Mouse (Mus musculus): Measurements from ENCODE around the gene Dusp27. TPM values are rescaled to one million over a fixed set of nuclear protein-coding genes. Genes with fewer than 3 reads are reported as not detected.
"Not testable (repeated sequence)": the region's sequence is repeated elsewhere in the genome, so short reads cannot be mapped to it uniquely, and the experiment has no call there.

Gene Dusp27
- total and polyA plus RNA-seq, 2 experiments from 2014 or later: 33.2 to 39.9 TPM

DNA sequence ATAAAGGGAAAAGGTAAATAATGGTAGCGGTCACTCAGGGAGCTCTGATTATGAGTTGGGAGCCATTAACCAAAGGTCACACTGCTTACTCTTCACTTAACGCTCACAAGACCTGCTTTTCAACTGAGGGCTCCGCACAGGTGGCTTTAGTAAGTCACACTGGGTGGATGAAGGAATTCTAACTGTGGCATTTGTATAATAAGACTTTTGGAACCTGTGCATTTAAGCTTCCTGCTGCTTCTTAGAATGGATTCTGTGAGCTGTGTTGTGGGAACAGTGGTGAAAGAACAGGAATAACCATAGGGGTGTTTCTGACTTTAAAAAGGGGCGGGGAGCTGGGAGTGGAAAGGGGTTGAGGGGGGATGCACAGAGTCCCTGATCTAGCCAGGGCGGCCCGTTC is 14.6 kb upstream of the Dusp27 start:
- TF ChIP-seq CTCF (IDR thresholded peaks at IDR 0.05; ENCODE audit: low read depth) (no peak), EP300 (IDR thresholded peaks at IDR 0.05; ENCODE audit: low read depth) (no peak)
- no peaks in the 10 kb centered on the region for H3K9me3 ChIP-seq (replicated peaks; ENCODE audit: control insufficient read depth, low read length)
- H3K36me3 ChIP-seq (replicated peaks; ENCODE audit: control insufficient read depth, insufficient read depth, low read length): no peaks in the 10 kb centered on the region
- H3K4me3 ChIP-seq (ENCODE audit: low read depth, low read length): no peak overlapping the region
- no peak overlapping the region for H3K9ac ChIP-seq (replicated peaks; ENCODE audit: low read depth, low read length)
- H3K4me1 ChIP-seq (ENCODE audit: control insufficient read depth, insufficient read depth): peaks cover 7% of the 10 kb centered on the region
- no peak overlapping the region for H3K4me2 ChIP-seq (ENCODE audit: low read depth, low read length)
- no peak for ATAC-seq (ENCODE audit: insufficient read depth, low read depth)
- no peaks in the 10 kb centered on the region for H3K27me3 ChIP-seq (ENCODE audit: control insufficient read depth, insufficient read depth, low read length)
- H3K27ac ChIP-seq (ENCODE audit: low read depth): no peak overlapping the region
- DNase-seq (ENCODE audit: low spot score): no peak
- 78% methylated on average over 6 of the region's 6 CpGs for WGBS

DNA sequence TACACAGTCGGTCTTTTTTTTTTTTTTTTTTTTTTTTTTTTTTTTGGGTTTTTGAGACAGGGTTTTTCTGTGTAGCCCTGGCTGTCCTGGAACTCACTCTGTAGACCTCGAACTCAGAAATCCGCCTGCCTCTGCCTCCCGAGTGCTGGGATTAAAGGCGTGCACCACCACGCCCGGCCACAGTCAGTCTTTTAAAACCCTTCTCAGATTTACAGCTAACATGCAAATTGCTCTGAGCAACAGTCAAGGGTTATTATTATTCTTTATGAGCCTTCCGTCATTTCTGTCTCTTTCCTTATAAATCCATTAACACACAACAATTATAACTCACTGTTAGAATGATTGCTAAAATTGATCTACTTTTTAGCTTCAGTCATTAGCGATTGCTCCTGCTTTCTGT is 14.1 kb upstream of the Dusp27 start:
- H3K9me3 ChIP-seq (replicated peaks; ENCODE audit: control insufficient read depth, low read length); H3K4me2 ChIP-seq (ENCODE audit: low read depth, low read length); H3K4me1 ChIP-seq (ENCODE audit: control insufficient read depth, insufficient read depth); H3K27ac ChIP-seq (ENCODE audit: low read depth); H3K27me3 ChIP-seq (ENCODE audit: control insufficient read depth, insufficient read depth, low read length); H3K36me3 ChIP-seq (replicated peaks; ENCODE audit: control insufficient read depth, insufficient read depth, low read length); H3K4me3 ChIP-seq (ENCODE audit: low read depth, low read length); H3K9ac ChIP-seq (replicated peaks; ENCODE audit: low read depth, low read length); ATAC-seq (ENCODE audit: insufficient read depth, low read depth): not testable (repeated sequence)
- peak; percentile 2 for DNase-seq (ENCODE audit: low spot score)
- WGBS: 88% methylated on average over 9 of the region's 9 CpGs

DNA sequence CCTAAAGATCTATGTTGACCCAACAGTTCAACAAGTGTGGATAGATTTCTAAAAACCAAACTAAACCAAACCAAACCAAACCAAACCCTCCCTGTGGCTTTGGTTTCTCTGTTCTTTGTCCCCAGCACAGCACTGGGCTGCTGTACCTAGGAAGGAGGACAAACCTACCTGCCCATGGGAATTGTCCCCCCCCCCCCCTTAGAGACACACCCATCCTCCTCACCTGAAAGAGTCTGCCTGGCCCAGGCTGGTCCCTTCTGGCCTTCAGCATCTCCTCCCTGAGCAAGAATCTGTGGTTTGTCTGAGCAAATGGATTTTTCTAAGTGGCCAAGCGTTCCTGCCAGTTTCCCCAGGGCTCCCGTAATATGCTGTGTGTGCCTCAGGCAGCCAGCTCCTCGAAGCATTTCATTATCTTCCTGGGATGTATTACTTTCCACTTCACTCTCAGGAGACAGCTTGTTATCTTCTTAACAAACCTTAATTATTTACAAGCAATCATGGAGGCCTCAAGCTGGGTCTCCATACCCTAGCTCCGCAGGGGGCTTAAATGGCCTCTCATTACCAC is 12.0 kb upstream of the Dusp27 start:
- 79% methylated on average over 4 of the region's 4 CpGs for WGBS
- Histone ChIP-seq H3K9me3 (replicated peaks; ENCODE audit: control insufficient read depth, low read length) (no peaks in the 10 kb centered on the region), H3K36me3 (replicated peaks; ENCODE audit: control insufficient read depth, insufficient read depth, low read length) (no peaks in the 10 kb centered on the region), H3K9ac (replicated peaks; ENCODE audit: low read depth, low read length) (no peak overlapping the region), H3K27ac (ENCODE audit: low read depth) (no peak overlapping the region), H3K27me3 (ENCODE audit: control insufficient read depth, insufficient read depth, low read length) (no peaks in the 10 kb centered on the region), H3K4me1 (ENCODE audit: control insufficient read depth, insufficient read depth) (peaks cover 7% of the 10 kb centered on the region), H3K4me3 (ENCODE audit: low read depth, low read length) (no peak overlapping the region), H3K4me2 (ENCODE audit: low read depth, low read length) (no peak overlapping the region)
- no peak for TF ChIP-seq EP300 (IDR thresholded peaks at IDR 0.05; ENCODE audit: low read depth)
- no peak for TF ChIP-seq CTCF (IDR thresholded peaks at IDR 0.05; ENCODE audit: low read depth)
- no peak for DNase-seq (ENCODE audit: low spot score)
- no peak for ATAC-seq (ENCODE audit: insufficient read depth, low read depth)

DNA sequence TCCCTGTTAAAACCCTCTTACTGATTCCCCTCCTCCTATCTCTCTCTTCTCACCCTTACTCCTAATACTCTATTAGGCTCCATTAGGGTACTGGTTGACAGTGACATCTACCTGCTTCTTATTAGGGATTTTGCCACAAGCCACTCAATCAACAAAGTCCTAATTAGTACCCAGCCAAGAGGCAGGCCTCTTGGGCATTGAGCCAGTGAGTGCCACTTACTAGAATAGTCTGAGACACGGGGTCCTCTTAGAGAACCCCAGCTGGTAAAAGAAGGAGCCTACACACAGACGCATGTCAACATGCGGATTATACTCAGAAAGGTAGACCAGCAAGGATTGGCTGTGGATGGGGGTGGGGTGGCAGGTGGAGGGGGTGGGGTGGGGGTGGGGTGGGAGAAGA is 11.4 kb upstream of the Dusp27 start:
- Histone ChIP-seq H3K27ac (ENCODE audit: low read depth) (no peak overlapping the region), H3K27me3 (ENCODE audit: control insufficient read depth, insufficient read depth, low read length) (no peaks in the 10 kb centered on the region), H3K4me2 (ENCODE audit: low read depth, low read length) (no peak overlapping the region), H3K4me3 (ENCODE audit: low read depth, low read length) (no peak overlapping the region), H3K9me3 (replicated peaks; ENCODE audit: control insufficient read depth, low read length) (no peaks in the 10 kb centered on the region), H3K9ac (replicated peaks; ENCODE audit: low read depth, low read length) (no peak overlapping the region), H3K36me3 (replicated peaks; ENCODE audit: control insufficient read depth, insufficient read depth, low read length) (no peaks in the 10 kb centered on the region), H3K4me1 (ENCODE audit: control insufficient read depth, insufficient read depth) (peaks cover 7% of the 10 kb centered on the region)
- ATAC-seq (ENCODE audit: insufficient read depth, low read depth) (no peak), DNase-seq (ENCODE audit: low spot score) (peak; percentile 4)
- TF ChIP-seq CTCF (IDR thresholded peaks at IDR 0.05; ENCODE audit: low read depth): no peak
- no peak for TF ChIP-seq EP300 (IDR thresholded peaks at IDR 0.05; ENCODE audit: low read depth)
- 76% methylated on average over 3 of the region's 3 CpGs for WGBS

DNA sequence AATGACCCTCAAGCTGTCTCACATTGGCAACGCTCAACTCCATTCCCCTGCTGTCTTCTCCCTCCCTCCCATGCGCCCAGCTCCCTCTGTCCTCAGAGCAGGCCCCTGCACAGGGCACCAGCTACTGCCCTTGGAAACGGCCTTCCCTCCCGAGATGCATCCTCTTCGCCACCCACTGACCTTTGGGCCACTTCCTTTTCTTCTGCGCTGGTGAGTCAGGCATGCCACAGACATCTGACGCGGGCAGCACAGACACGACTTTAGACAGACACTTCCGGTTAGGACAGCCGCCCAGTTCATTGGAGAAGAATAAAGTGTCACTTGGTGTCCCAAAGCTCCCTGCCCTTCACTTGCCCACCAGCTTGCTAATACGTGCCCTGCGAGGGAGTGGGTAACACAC is 10.4 kb upstream of the Dusp27 start:
- no peak for TF ChIP-seq EP300 (IDR thresholded peaks at IDR 0.05; ENCODE audit: low read depth)
- no peak for TF ChIP-seq CTCF (IDR thresholded peaks at IDR 0.05; ENCODE audit: low read depth)
- Histone ChIP-seq H3K27me3 (ENCODE audit: control insufficient read depth, insufficient read depth, low read length) (no peaks in the 10 kb centered on the region), H3K36me3 (replicated peaks; ENCODE audit: control insufficient read depth, insufficient read depth, low read length) (no peaks in the 10 kb centered on the region), H3K9me3 (replicated peaks; ENCODE audit: control insufficient read depth, low read length) (no peaks in the 10 kb centered on the region), H3K4me2 (ENCODE audit: low read depth, low read length) (no peak overlapping the region), H3K4me1 (ENCODE audit: control insufficient read depth, insufficient read depth) (peaks cover 7% of the 10 kb centered on the region), H3K9ac (replicated peaks; ENCODE audit: low read depth, low read length) (no peak overlapping the region), H3K27ac (ENCODE audit: low read depth) (no peak overlapping the region), H3K4me3 (ENCODE audit: low read depth, low read length) (no peak overlapping the region)
- DNase-seq (ENCODE audit: low spot score): peak; percentile 5
- WGBS: 39% methylated on average over 13 of the region's 13 CpGs
- peak; percentile 50 for ATAC-seq (ENCODE audit: insufficient read depth, low read depth)

DNA sequence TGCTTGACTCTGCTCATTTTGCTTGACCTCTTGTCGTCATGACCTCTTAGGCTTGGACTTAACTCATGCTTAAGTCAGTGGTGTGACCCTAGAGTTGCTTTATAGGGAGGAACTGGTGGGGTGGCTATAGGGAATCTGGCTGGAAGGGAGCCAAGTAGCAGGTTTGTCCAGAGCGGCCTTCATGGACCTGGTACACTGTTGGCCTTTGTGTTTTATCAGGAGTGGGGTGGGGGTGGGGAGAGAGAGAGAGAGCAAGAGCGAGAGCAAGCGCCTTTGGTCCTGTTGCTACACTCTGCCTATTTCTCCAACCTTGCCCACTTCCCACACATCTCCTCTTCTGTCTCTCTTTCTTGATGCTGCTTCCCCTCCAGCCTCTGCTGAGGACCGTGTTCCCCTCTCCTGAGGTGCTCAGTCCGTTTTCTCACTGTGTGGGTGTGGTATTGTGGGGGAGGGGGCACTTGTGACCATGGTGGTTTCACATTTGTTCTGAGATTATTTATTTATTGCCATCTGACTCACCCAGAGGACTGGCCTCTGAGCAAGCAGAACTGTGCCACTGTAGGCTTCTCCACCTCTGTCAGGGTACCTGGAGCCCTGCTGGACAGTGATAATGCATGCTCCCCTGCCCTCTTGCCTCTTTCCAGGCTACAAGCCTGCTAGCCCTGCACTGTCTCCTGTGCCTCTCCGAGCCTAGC is 9.7 kb upstream of the Dusp27 start:
- TF ChIP-seq CTCF (IDR thresholded peaks at IDR 0.05; ENCODE audit: low read depth): no peak
- no peak for TF ChIP-seq EP300 (IDR thresholded peaks at IDR 0.05; ENCODE audit: low read depth)
- H3K4me2 ChIP-seq (ENCODE audit: low read depth, low read length): no peak overlapping the region
- ATAC-seq (ENCODE audit: insufficient read depth, low read depth) (peak; percentile 40), DNase-seq (ENCODE audit: low spot score) (peak; percentile 11)
- no peaks in the 10 kb centered on the region for H3K27me3 ChIP-seq (ENCODE audit: control insufficient read depth, insufficient read depth, low read length)
- 40% methylated on average over 7 of the region's 7 CpGs for WGBS
- no peak overlapping the region for H3K9ac ChIP-seq (replicated peaks; ENCODE audit: low read depth, low read length)
- H3K4me3 ChIP-seq (ENCODE audit: low read depth, low read length): no peak overlapping the region
- peaks cover 7% of the 10 kb centered on the region for H3K4me1 ChIP-seq (ENCODE audit: control insufficient read depth, insufficient read depth)
- no peak overlapping the region for H3K27ac ChIP-seq (ENCODE audit: low read depth)
- H3K9me3 ChIP-seq (replicated peaks; ENCODE audit: control insufficient read depth, low read length): no peaks in the 10 kb centered on the region
- no peaks in the 10 kb centered on the region for H3K36me3 ChIP-seq (replicated peaks; ENCODE audit: control insufficient read depth, insufficient read depth, low read length)

Data from heart, postnatal 0 days (tissue).